Mouse (Mus musculus) myocyte (in vitro differentiated cells): Measurements from ENCODE around the gene A730061H03Rik.

Source experiments
- E2F4 ChIP-seq: IDR thresholded peaks from one replicate; pipeline ENCODE4 v1.6.1; 2011; ENCODE audit warnings: mild to moderate bottlenecking, control low read depth, moderate library complexity; ENCODE audit not compliant: insufficient read depth
- MAX ChIP-seq: IDR thresholded peaks from one replicate; pipeline ENCODE4 v1.6.1; 2011; ENCODE audit warnings: low read depth, mild to moderate bottlenecking, control low read depth
- MYOD1 ChIP-seq, 3 experiments: IDR thresholded peaks; one replicate each; pipeline ENCODE4 v1.6.1; 2011; ENCODE audit warnings: control low read depth in 2 of 3, low read depth in 2 of 3, mild to moderate bottlenecking in 2 of 3, moderate library complexity in 1 of 3; ENCODE audit not compliant: insufficient read length in 2 of 3, control insufficient read depth in 1 of 3
- MYOG ChIP-seq, 3 experiments: IDR thresholded peaks; one replicate each; pipeline ENCODE4 v1.6.1; 2011; ENCODE audit warnings: control low read depth in 2 of 3, low read depth in 2 of 3, mild to moderate bottlenecking in 2 of 3; ENCODE audit not compliant: insufficient read length in 2 of 3, control insufficient read depth in 1 of 3, insufficient read depth in 1 of 3
- POLR2A ChIP-seq: IDR thresholded peaks from one replicate; pipeline ENCODE4 v1.6.1; 2011; ENCODE audit warnings: low read depth, mild to moderate bottlenecking, control low read depth, moderate library complexity; ENCODE audit not compliant: insufficient read length
- POLR2AphosphoS2 ChIP-seq: IDR thresholded peaks from one replicate; pipeline ENCODE4 v1.6.1; 2011; ENCODE audit warnings: low read depth, control low read depth; ENCODE audit not compliant: insufficient read length
- TCF12 ChIP-seq: IDR thresholded peaks from one replicate; pipeline ENCODE4 v1.6.1; 2011; ENCODE audit warnings: mild to moderate bottlenecking, control low read depth; ENCODE audit not compliant: poor library complexity, insufficient read depth, severe bottlenecking
- USF1 ChIP-seq: IDR thresholded peaks from one replicate; pipeline ENCODE4 v1.6.1; 2011; ENCODE audit warnings: low read depth, mild to moderate bottlenecking, control low read depth, moderate library complexity

- no peak for TF ChIP-seq POLR2A
- no peak for TF ChIP-seq MYOD1 (IDR thresholded peaks at IDR 0.05; ENCODE audit: control insufficient read depth in 1 of 3, insufficient read length in 2 of 3, low read depth in 2 of 3)
- no peak for TF ChIP-seq E2F4
- TF ChIP-seq MAX, result no peak
- TF ChIP-seq MYOG (IDR thresholded peaks at IDR 0.05; ENCODE audit: control insufficient read depth in 1 of 3, insufficient read depth in 1 of 3, insufficient read length in 2 of 3, low read depth in 2 of 3), result no peak
- TF ChIP-seq TCF12, result no peak
- TF ChIP-seq USF1, result no peak
- no peak for TF ChIP-seq POLR2AphosphoS2
Measured at GRCm38 (mm10) chr14:55524785-55525184, 35.4 kb downstream of the A730061H03Rik start, which contains the start of gene Nrl.
